Mouse (Mus musculus) natural killer cell, adult 2 months (primary cell): ENCODE measurements around the gene Arg1.

Source experiments
- DNase-seq, 2 experiments: peaks; one replicate each; pipeline ENCODE4 v3.0.0; 2022; ENCODE audit warnings: low spot score in 2 of 2

Gene Arg1

GRCm38 (mm10) chr10:24912576-24912975 lies 14.7 kb downstream of the Arg1 start:
- no peak for DNase-seq

GRCm38 (mm10) chr10:24911199-24911598 lies 16.1 kb downstream of the Arg1 start:
- no peak for DNase-seq

DNA sequence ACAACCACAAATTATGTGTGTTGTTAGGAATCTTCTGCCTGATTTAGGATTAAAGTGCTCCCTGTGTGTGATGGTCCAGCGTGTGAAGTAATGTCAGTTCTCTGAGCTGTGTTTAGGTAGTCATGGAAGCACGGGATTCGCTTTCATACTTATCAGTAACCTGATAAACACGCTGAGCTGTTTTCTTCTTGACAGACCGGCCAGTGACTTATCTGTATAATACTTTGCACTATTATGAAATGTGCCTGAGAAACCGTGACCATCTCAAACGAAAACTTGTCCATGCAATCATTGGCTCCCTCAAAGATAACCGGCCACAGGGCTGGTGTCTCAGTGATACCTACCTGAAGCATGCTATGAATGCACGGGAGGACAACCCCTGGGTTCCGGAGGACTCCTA lies 21.7 kb downstream of the Arg1 start:
- no peak for DNase-seq

DNA sequence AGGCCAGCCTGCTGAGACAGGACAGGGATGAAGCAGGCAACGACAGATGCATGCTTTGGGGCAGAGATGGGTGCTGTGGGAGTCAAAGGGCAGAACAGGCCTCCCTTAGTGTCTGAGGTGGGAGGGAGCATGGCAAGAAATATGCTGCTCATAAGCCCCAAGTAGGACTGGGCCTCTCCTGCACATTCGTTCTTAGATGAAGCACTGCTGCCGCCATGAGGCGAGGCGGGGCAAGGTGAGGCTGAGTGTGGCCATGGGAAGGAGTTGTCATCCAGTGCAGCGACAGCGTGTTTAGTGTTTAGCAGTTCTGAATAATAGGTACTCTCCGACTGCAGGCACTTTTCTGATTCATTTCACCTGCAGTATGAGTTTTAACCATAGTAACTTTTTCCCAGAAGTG lies 31.4 kb downstream of the Arg1 start:
- DNase-seq: peak in 1 of 2 experiments; percentile 12

DNA sequence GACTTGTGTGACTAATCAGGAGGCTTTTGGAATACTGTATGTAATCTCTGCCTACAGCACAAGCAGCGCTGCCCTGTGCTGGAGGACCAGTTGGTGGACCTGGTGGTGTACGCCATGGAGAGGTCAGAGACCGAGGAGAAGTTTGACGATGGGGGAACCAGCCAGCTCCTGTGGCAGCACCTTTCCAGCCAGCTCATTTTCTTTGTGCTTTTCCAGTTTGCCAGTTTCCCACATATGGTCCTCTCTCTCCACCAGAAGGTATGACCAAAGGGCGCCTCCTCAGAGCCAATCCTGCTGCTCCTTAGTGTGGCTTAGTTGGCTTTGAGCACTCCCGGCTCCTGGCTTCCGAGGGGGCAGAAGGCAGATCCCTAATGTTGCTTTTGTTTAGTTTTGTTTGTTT lies 38.9 kb downstream of the Arg1 start:
- no peak for DNase-seq

DNA sequence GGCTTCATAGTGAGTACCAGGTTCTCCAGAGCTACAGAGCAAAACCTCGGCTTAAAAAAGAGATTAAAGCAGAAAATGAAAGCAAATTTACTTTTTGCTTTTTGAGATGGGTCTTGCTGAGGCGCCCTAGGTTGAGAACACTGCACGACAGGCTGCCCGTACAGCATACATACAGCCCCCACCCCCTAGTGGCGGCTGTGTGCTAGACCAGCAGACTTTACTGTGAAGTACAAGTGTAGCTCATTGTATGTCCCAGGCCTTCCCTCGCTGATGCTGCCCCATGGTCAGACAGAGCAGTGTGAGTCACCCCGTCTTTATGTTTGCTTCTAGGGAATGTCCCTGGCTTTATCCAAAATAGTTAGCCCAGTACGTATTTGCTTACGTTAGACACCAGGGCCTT lies 41.3 kb downstream of the Arg1 start:
- DNase-seq: no peak

- DNase-seq: peak in 1 of 2 experiments; percentile 8
These were observed 53.7 kb downstream of the Arg1 start for GRCm38 (mm10) chr10:24873624-24874023.

DNA sequence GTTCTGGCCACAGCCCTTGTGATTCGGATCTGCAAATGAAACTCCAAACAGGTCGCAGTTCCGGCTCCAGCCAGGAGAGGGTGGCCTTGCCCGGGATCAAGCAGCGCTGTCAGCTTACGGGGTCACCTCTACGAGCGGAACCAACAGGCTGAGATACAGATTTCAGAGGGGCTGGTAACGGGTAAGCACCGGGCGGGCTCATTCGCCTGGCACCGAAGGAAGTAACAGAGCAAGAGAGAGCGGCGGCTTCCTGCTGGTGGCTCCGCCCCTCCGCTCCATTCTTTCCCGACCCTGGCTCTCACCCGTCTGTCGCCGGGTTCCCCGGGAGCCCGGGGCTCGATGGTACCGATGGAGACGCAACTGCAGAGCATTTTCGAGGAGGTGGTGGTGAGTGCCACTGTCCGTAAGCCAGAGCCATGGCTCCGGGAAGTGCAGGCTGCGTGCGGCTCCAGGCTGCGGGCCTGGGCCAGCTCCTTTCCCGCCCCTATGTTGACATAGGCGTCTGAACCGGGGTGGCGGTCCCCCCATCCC lies 57.5 kb downstream of the Arg1 start, which contains the start of gene Med23:
Med23 (plus strand) TSS at position 227 of the 531 bp plus-strand sequence.
- peak; percentile 96 to 98 for DNase-seq
